Comparison of ENCODE assay signal across 9 mouse cellular contexts in the genomic region with DNA sequence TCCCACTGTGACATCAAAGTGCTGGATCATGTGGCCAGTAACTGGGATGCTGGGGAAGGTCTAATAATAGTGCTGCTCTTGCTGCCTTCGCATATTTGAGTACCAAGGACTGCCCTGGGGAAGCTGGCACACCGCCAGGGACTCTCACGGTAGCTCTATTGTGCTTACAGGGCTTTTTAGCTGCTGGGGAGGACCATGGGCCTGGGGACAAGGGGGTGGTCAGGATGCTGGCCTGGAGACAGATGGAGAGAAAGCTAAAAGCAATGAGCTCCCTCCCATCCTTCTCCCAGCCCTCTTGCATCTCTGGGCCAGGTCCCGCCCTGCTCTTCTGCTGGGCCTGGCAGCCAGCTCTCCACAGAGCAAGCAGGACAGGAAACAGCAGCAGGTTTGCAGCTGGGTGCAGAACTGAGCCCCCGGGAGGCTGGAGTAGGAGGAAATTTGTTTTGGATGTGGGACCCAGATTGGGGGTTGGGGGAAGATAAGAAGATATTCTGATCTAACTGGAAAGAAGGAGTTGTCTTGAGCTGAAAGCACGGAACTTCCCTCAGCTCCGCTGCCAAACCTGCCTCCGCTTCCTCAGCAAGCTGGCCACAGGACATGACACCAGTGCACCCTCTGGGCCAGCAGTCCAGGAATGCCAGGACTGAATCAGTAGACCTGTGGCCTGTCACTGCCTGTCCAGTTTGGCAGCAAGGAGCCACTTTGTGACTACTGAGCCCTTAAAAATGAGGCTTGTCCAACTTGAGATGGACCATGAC.
DNase-seq lines count a peak whose midpoint lies in the region; ATAC-seq lines count a peak whose summit lies in the region.
"Had no signal": no experiment of that assay in that cellular context is flagged by ENCODE, and none has a peak within 500 bp of the region (broad histone marks: within the 10 kb centered on the region; RNA-seq: fewer than 3 reads in every experiment).

No protein-coding gene starts in this region.

- peaks cover 29% of the 10 kb centered on the region for H3K27me3 ChIP-seq in forebrain, embryonic 10.5 days (ENCODE audit: poor library complexity, severe bottlenecking)
- H3K27me3 ChIP-seq in heart, embryonic 12.5 days (replicated peaks): peaks cover 30% of the 10 kb centered on the region

- no peaks in the 10 kb centered on the region for H3K9me3 ChIP-seq in forebrain, embryonic 10.5 days
- no peaks in the 10 kb centered on the region for H3K9me3 ChIP-seq in heart, embryonic 12.5 days (replicated peaks)

- no peaks in the 10 kb centered on the region for H3K36me3 ChIP-seq in forebrain, embryonic 10.5 days (replicated peaks)
- H3K36me3 ChIP-seq in heart, embryonic 12.5 days: no peaks in the 10 kb centered on the region
- H3K36me3 ChIP-seq: G1E had no signal

- peak; percentile 78 for ATAC-seq in heart, embryonic 12.5 days (ENCODE audit: insufficient number of reproducible peaks, low FRiP score)

- peaks cover 15% of the 10 kb centered on the region for H3K4me1 ChIP-seq in forebrain, embryonic 10.5 days
- peaks cover 23% of the 10 kb centered on the region for H3K4me1 ChIP-seq in heart, embryonic 12.5 days (replicated peaks)

- 0 out of 2 replicates have a peak overlapping the region, but pooled peaks have one; percentile 19 for H3K9ac ChIP-seq in heart, embryonic 12.5 days

- peak overlapping the region; percentile 75 for H3K27ac ChIP-seq in forebrain, embryonic 10.5 days
- 0 out of 2 replicates have a peak overlapping the region, but pooled peaks have one; percentile 55 for H3K27ac ChIP-seq in heart, embryonic 12.5 days (ENCODE audit: poor library complexity, severe bottlenecking)

- DNase-seq in spleen, postnatal 36 days (ENCODE audit: low spot score in 2 of 2): peak; percentile 3 to 13
- no peak for DNase-seq in spleen, adult 18-20 months
- DNase-seq in forebrain, embryonic 10.5 days (ENCODE audit: extremely low spot score, low spot score): no peak
- DNase-seq in layer of hippocampus, adult 8-10 months (ENCODE audit: low spot score in 2 of 2): peak; percentile 24 to 39
- DNase-seq in lung, postnatal 4 days: peak; percentile 72 to 85
- peak; percentile 21 for DNase-seq in right cerebral cortex, postnatal 25 days
- DNase-seq in T-cell, adult 2 months (ENCODE audit: low spot score): no peak

- 59% methylated on average over 8 of the region's 8 CpGs for WGBS in forebrain, embryonic 10.5 days
- WGBS in heart, embryonic 12.5 days: 31% methylated on average over 8 of the region's 8 CpGs

- no peak overlapping the region for H3K4me3 ChIP-seq in forebrain, embryonic 10.5 days
- no peak overlapping the region for H3K4me3 ChIP-seq in heart, embryonic 12.5 days

- H3K4me2 ChIP-seq in heart, embryonic 12.5 days: no peak overlapping the region

Comparison
In these comparisons a context has a peak if more than half of its experiments do, and no peak if none do; other contexts are left out.
1. DNase-seq: peak in spleen, postnatal 36 days (2 of 2), layer of hippocampus, adult 8-10 months (2 of 2), lung, postnatal 4 days (2 of 2) and right cerebral cortex, postnatal 25 days (single experiment); none in spleen, adult 18-20 months (0 of 2), forebrain, embryonic 10.5 days (single experiment) and T-cell, adult 2 months (single experiment).